ENCODE assay signal across 8 mouse cellular contexts in genomic region chr13:43546861-43547260, GRCm38 (mm10). TPM values are rescaled to one million over a fixed set of nuclear protein-coding genes. Genes with fewer than 3 reads are reported as not detected.
DNase-seq lines count a peak whose midpoint lies in the region; ATAC-seq and TF ChIP-seq lines count a peak whose summit lies in the region.

No protein-coding gene starts in this region.

- 0 out of 2 replicates have a peak, but pooled peaks have one; percentile 4 for ATAC-seq in G1E (ENCODE audit: extremely low read depth, insufficient number of reproducible peaks, low FRiP score, poor library complexity, severe bottlenecking)

- TF ChIP-seq POLR2A in cerebellum, adult 2 months (IDR thresholded peaks at IDR 0.05; ENCODE audit: borderline replicate concordance, insufficient read depth, low read length) = no peak
- no peak for TF ChIP-seq POLR2A in lung, adult 2 months (IDR thresholded peaks at IDR 0.05; ENCODE audit: borderline replicate concordance, extremely low read depth, low read depth, low read length)

- H3K9me3 ChIP-seq in G1E (replicated peaks) = no peaks in the 10 kb centered on the region

- peak; percentile 95 for TF ChIP-seq CTCF in G1E (IDR thresholded peaks at IDR 0.05; ENCODE audit: low read depth, low read length)
- peak; percentile 88 for TF ChIP-seq CTCF in cerebellum, adult 2 months (IDR thresholded peaks at IDR 0.05; ENCODE audit: borderline replicate concordance, insufficient read depth, low read depth, low read length)
- peak; percentile 69 for TF ChIP-seq CTCF in lung, adult 2 months (IDR thresholded peaks at IDR 0.05; ENCODE audit: insufficient read depth, low read length)

- 24% methylated on average over 3 of the region's 3 CpGs for WGBS in cerebellum, adult 2 months
- WGBS in lung, adult 2 months = 19% methylated on average over 3 of the region's 3 CpGs

- no peak overlapping the region for H3K4me3 ChIP-seq in G1E (ENCODE audit: low read depth, low read length)
- H3K4me3 ChIP-seq in cerebellum, adult 2 months (replicated peaks; ENCODE audit: insufficient read depth, low read depth, low read length) = no peak overlapping the region
- no peak overlapping the region for H3K4me3 ChIP-seq in lung, adult 2 months (replicated peaks; ENCODE audit: extremely low read depth, low read depth, low read length)

- no peaks in the 10 kb centered on the region for H3K27me3 ChIP-seq in G1E (ENCODE audit: insufficient read depth, low read length)
- no peaks in the 10 kb centered on the region for H3K27me3 ChIP-seq in cerebellum, adult 2 months (ENCODE audit: control insufficient read depth, insufficient read depth, low read length)

- peaks cover 68% of the 10 kb centered on the region for H3K36me3 ChIP-seq in G1E (replicated peaks)

- H3K4me1 ChIP-seq in G1E (ENCODE audit: insufficient read depth, low read depth, low read length) = peaks cover 6% of the 10 kb centered on the region; the same call in 1 of the 2 replicates
- H3K4me1 ChIP-seq in cerebellum, adult 2 months (ENCODE audit: control insufficient read depth, insufficient read depth, low read length) = no peaks in the 10 kb centered on the region
- no peaks in the 10 kb centered on the region for H3K4me1 ChIP-seq in lung, adult 2 months (ENCODE audit: control insufficient read depth, insufficient read depth, low read length)

- H3K27ac ChIP-seq in cerebellum, adult 2 months (ENCODE audit: insufficient read depth, low read length) = no peak overlapping the region

- DNase-seq in 416B (ENCODE audit: low read depth) = peak; percentile 85
- DNase-seq in G1E (ENCODE audit: low spot score) = no peak
- peak; percentile 85 to 87 for DNase-seq in cerebellum, adult 2 months
- peak; percentile 84 for DNase-seq in gastrocnemius, adult 18-20 months (ENCODE audit: low spot score)
- peak; percentile 91 to 92 for DNase-seq in kidney, postnatal 36 days
- peak; percentile 76 for DNase-seq in lung, adult 2 months
- DNase-seq in retina, postnatal 7 days (ENCODE audit: low read depth, low spot score) = peak; percentile 64
- peak; percentile 33 for DNase-seq in urinary bladder, adult 2 months (ENCODE audit: low spot score)

RNA-seq across cellular contexts. Expression of gene Mcur1, which starts 13.1 kb away (rescaled TPM):
- 18.9 and 22.3 TPM in 2 replicates for total RNA-seq in G1E (2014; fragmentation: Nextera tagmentation)
- total RNA-seq in G1E (2017) = 14.8 and 16.6 TPM in 2 replicates
- 8.2 and 9.6 TPM in 2 replicates for polyA plus RNA-seq in G1E (2012)
- polyA plus RNA-seq in cerebellum, adult 2 months (2012; rRNA removed) = 17.7 and 19.3 TPM in 2 replicates
- 10 to 100 TPM; 30.3 to 31.7 TPM for total RNA-seq in gastrocnemius, adult 18-20 months (2021)
- polyA plus RNA-seq in lung, adult 2 months (2012; rRNA removed) = 23.2 and 24.3 TPM in 2 replicates
- polyA plus RNA-seq in urinary bladder, adult 2 months (2012; rRNA removed) = 15.7 and 18.1 TPM in 2 replicates
